Mouse (Mus musculus) C2C12 (cell line): Measurements from ENCODE around the gene Nfat5. TPM values are rescaled to one million over a fixed set of nuclear protein-coding genes. Genes with fewer than 3 reads are reported as not detected.

Experiments used
- H3K27me3 ChIP-seq: one replicate; pipeline ENCODE4 v1.6.1; 2011; ENCODE audit not compliant: control insufficient read depth, insufficient read depth, insufficient read length
- H3K36me3 ChIP-seq: one replicate; pipeline ENCODE4 v1.6.1; 2011; ENCODE audit not compliant: control insufficient read depth, insufficient read depth
- H3K4me3 ChIP-seq: one replicate; pipeline ENCODE4 v1.5.1; 2011; ENCODE audit warnings: mild to moderate bottlenecking, control low read depth; ENCODE audit not compliant: poor library complexity, insufficient read depth, severe bottlenecking
- H3K79me2 ChIP-seq: one replicate; pipeline ENCODE4 v1.6.1; 2011; ENCODE audit not compliant: control insufficient read depth, insufficient read depth
- H3K79me3 ChIP-seq: one replicate; pipeline ENCODE4 v1.6.1; 2011; ENCODE audit warnings: low read depth, control low read depth
- H3ac ChIP-seq: one replicate; pipeline ENCODE3; 2011; ENCODE audit warnings: low read depth; ENCODE audit not compliant: control insufficient read depth, insufficient read length
- CEBPB ChIP-seq: IDR thresholded peaks from one replicate; pipeline ENCODE4 v1.6.1; 2011; ENCODE audit warnings: low read depth, mild to moderate bottlenecking, control low read depth, moderate library complexity
- CTCF ChIP-seq: IDR thresholded peaks from one replicate; pipeline ENCODE4 v1.5.1; 2011; ENCODE audit not compliant: control insufficient read depth, insufficient read depth, insufficient read length
- FOSL1 ChIP-seq: IDR thresholded peaks from one replicate; pipeline ENCODE4 v1.8.0; 2011; ENCODE audit warnings: mild to moderate bottlenecking, low read length; ENCODE audit not compliant: poor library complexity, insufficient read depth, severe bottlenecking
- MAX ChIP-seq: IDR thresholded peaks from one replicate; pipeline ENCODE4 v1.6.1; 2011; ENCODE audit warnings: mild to moderate bottlenecking, control low read depth
- MYOD1 ChIP-seq: IDR thresholded peaks from one replicate; pipeline ENCODE4 v1.6.1; 2011; ENCODE audit warnings: low read depth; ENCODE audit not compliant: control insufficient read depth, insufficient read length
- MYOG ChIP-seq: IDR thresholded peaks from one replicate; pipeline ENCODE4 v1.6.1; 2011; ENCODE audit not compliant: control insufficient read depth, insufficient read length; ENCODE audit errors: extremely low read depth
- USF1 ChIP-seq: IDR thresholded peaks from one replicate; pipeline ENCODE4 v1.6.1; 2011; ENCODE audit warnings: low read depth, mild to moderate bottlenecking, control low read depth, moderate library complexity
- polyA plus RNA-seq: library from polyadenylated mRNA; unstranded; fragments of >200 nt; fragmentation: generic; extraction: Trizol; gene quantifications from one replicate; pipeline ENCODE4 v1.2.1, GENCODE M21; 2012; ENCODE audit warnings: missing spikeins

Nfat5 gene
- polyA plus RNA-seq, 1 experiment, result 13.6 TPM

DNA sequence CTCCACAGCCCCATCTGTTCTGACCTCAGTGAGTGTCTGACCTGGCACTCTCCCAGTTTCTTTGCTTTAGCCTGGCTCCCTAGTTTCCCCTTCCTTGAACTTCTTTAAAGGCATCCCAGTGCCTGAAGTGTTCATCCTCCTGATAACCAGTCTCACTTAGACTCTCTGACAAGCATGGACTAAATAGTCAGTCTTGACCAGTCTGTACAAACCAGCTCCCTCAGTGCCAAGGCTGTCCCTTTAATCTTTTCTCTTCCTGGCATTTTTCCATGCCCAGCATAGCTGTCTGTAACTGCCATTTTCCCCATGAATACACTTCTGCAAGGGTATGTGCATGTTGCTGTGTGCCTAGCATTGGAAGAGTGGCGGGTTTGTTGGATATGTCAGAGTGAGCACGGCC is 91.8 kb downstream of the Nfat5 start:
- TF ChIP-seq MYOG (no peak), USF1 (no peak), FOSL1 (no peak), CTCF (no peak), CEBPB (no peak), MYOD1 (no peak), MAX (no peak)

DNA sequence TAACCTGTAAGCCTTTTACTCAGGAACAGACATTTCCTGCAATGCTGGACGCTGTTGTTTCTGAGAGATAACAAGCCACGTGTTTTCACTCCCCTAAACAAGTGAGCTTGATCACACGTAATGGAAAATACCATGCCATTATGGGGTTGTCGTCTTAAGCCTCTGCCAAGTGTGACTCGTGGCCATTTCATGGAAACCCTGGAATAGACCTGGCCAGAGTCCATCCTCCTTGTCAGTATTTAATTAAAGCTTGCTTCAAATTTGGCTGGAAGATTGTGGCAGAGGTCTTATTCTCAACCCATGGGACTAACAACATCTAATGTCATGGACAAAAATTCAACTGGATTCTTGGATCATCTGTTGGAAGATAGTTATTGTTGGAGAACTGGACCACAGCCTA is 92.9 kb downstream of the Nfat5 start:
- no peaks in the 10 kb centered on the region for H3K79me2 ChIP-seq
- H3K79me3 ChIP-seq, result no peaks in the 10 kb centered on the region
- no peak overlapping the region for H3K4me3 ChIP-seq
- no peak overlapping the region for H3ac ChIP-seq
- TF ChIP-seq CEBPB (no peak), CTCF (no peak)
- no peaks in the 10 kb centered on the region for H3K27me3 ChIP-seq
- H3K36me3 ChIP-seq, result peaks cover 37% of the 10 kb centered on the region

More for the DNA sequence above, 91.8 kb downstream of the Nfat5 start:
- Histone ChIP-seq H3K79me3 (no peaks in the 10 kb centered on the region), H3ac (no peak overlapping the region), H3K79me2 (no peaks in the 10 kb centered on the region), H3K36me3 (peaks cover 33% of the 10 kb centered on the region), H3K27me3 (no peaks in the 10 kb centered on the region), H3K4me3 (no peak overlapping the region)

DNA sequence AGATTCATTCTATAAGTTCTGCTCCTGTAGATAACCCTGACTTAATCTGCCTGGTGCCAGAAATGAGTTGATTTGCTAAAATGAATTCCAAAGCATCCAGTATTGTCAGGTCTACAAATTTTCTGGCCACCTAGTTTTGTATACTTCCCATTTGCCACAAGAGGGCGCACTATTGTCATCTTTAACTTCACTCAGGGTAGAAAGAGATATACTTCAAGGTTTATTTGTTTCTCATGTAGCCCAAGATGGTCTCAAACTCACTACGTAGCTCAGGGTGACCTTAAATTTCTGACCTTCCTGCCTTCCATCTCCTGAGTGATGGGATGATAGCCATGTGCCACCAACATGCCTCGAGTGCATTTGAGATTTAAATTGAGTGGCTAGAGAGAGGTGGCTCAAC is 93.4 kb downstream of the Nfat5 start:
- no peaks in the 10 kb centered on the region for H3K79me3 ChIP-seq
- TF ChIP-seq MYOD1 (no peak), FOSL1 (no peak), MYOG (no peak), MAX (no peak), CEBPB (no peak), CTCF (no peak), USF1 (no peak)

DNA sequence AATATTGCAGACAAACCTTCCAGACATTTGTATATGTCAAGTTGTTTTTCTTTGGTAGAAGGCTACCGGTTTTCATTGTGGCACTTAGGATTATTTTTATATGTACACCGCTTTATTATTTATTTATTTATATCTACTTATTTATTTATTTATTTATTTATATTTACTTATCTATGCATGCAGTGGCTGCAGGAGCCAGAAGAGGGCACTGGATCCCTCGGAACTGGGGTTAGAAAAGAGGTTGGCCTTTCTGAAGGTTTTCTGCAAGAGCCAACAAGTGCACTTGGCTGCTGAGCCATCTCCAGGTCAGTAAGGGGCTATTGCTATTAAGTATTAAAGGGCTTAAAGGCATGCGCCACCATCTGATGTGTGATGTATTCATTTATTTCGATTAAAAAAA is 94.6 kb downstream of the Nfat5 start:
- Histone ChIP-seq H3ac (no peak overlapping the region), H3K27me3 (no peaks in the 10 kb centered on the region), H3K79me2 (no peaks in the 10 kb centered on the region), H3K79me3 (no peaks in the 10 kb centered on the region), H3K36me3 (peaks cover 49% of the 10 kb centered on the region), H3K4me3 (no peak overlapping the region)
- TF ChIP-seq CTCF (no peak), MYOG (no peak), MAX (no peak), FOSL1 (no peak), CEBPB (no peak), USF1 (no peak), MYOD1 (no peak)

More for the DNA sequence above, 93.4 kb downstream of the Nfat5 start:
- H3K27me3 ChIP-seq, result no peaks in the 10 kb centered on the region
- no peak overlapping the region for H3K4me3 ChIP-seq
- no peaks in the 10 kb centered on the region for H3K79me2 ChIP-seq
- H3K36me3 ChIP-seq, result peaks cover 40% of the 10 kb centered on the region
- H3ac ChIP-seq, result no peak overlapping the region

DNA sequence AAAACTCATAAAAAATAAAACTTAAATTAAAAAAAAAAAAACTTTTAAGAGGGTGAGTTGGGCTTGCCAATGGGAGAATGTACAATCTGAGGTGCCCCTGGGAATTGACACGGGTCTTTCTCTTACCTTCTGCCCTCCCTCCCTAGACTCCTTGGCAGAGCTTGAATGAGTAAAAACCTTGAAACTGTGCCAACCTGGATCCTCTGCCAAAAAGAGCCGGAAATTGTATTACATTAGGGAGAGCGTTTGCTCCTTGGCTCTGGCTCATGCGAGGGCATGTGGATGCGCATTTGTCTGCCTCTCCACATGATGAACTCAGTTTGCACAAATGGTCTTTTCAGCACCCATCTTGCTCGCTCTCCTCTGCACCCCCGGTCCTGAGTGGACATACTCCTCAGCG is 96.3 kb downstream of the Nfat5 start:
- Histone ChIP-seq H3K79me2 (peaks cover 7% of the 10 kb centered on the region), H3K36me3 (peaks cover 50% of the 10 kb centered on the region), H3K79me3 (peaks cover 3% of the 10 kb centered on the region), H3K4me3 (no peak overlapping the region), H3K27me3 (no peaks in the 10 kb centered on the region), H3ac (no peak overlapping the region)
- TF ChIP-seq USF1 (no peak), CTCF (no peak), MYOG (no peak), CEBPB (no peak), MYOD1 (no peak), FOSL1 (no peak), MAX (no peak)

DNA sequence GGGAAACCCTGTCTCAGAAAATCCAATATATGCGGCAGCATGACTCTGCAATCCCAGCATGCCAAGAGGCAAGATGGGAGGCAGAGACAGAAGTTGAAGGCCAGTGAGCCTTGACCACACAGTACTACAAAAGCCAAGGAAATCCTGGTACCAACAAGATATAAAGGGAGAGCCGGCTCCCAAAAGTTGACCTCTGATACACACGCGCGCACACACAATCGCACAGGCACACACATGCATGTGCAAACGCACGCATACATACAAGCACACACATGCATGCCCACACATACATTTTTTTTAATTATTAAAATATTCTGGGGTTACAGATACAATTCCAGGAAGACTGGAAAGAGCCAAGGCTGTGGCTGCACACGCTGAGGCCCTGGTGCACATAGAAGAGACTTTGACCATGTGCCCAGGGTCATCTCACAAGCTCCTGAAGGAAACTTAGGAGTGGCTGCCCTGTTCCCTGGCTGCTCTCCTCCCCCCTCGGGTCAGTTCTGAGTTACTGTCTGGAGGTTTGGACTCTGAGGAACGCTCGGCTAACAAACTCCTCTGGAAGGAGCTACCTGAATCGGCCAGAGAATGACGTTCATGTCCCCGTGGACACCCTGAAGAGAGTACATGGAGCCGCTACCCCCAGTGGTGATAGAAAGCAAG is 97.3 kb downstream of the Nfat5 start:
- Histone ChIP-seq H3K36me3 (peaks cover 50% of the 10 kb centered on the region), H3K79me3 (peaks cover 3% of the 10 kb centered on the region), H3K27me3 (no peaks in the 10 kb centered on the region), H3K4me3 (no peak overlapping the region), H3ac (no peak overlapping the region), H3K79me2 (peaks cover 12% of the 10 kb centered on the region)
- TF ChIP-seq CTCF, result no peak
- no peak for TF ChIP-seq MYOG
- TF ChIP-seq MYOD1, result no peak
- no peak for TF ChIP-seq CEBPB
- TF ChIP-seq USF1, result no peak
- TF ChIP-seq FOSL1, result no peak
- no peak for TF ChIP-seq MAX
